Mouse (Mus musculus): ENCODE results near the gene Osbpl11. TPM values are rescaled to one million over a fixed set of nuclear protein-coding genes. Genes with fewer than 3 reads are reported as not detected.
"Not testable (repeated sequence)": the region's sequence is repeated elsewhere in the genome, so short reads cannot be mapped to it uniquely, and the experiment has no call there.

The Osbpl11 gene
- total RNA-seq, 4 experiments from 2014 or later = 34.5 to 41.2 (median 37.7) TPM

DNA sequence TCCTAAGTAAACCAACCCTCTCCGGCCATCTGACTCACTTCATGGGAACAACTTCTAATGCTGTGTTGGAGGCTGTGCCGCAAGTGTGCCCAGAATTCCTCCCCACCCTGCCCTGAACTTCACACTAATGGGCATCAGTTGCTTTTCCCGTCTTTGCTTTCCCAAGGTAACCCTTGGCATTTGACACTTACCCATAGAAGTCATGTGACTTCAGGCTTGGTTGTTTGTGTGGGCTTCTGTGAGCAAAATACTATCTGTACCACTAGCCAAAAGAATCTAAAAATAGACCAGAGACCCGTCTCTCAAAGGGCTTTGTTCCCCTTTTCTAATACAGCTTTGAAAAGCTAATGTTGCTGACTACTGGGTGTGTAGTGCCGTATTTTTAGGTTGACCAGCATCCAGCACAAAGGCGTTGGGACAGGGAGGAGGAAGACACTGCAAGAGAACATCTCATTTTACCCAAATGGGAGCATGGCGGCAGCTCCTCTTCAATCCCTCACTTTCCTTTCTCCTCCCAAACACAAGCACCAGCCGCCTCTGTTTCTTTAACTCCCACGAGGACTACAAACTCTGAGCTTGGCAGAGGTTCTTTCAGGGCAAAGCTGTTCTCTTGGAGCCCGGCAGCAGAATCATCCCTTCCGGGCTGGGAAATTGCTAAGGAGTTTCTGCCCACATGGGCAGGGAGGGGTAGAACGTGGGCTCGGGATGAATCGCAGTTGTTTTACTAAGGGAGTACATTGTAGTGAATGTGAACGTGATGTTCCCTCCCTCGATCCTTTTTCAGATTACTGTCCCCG lies 6.4 kb upstream of the Osbpl11 start:
- DNase-seq = no peak

DNA sequence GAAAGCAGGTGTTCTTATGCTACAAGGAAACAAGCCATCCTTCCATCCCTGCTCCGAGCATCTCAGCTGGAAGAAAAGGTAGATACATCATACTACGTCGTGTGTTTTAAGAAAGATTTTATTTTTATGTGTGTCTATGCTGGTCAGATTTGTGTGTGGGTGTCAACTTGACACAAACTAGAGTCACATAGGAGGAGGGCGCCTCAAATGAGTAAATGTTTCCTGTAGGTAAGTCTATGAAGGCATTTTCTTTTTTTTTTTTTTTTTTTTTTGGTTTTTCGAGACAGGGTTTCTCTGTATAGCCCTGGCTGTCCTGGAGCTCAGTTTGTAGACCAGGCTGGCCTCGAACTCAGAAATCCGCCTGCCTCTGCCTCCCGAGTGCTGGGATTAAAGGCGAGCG lies 5.6 kb upstream of the Osbpl11 start:
- DNase-seq = not testable (repeated sequence)

DNA sequence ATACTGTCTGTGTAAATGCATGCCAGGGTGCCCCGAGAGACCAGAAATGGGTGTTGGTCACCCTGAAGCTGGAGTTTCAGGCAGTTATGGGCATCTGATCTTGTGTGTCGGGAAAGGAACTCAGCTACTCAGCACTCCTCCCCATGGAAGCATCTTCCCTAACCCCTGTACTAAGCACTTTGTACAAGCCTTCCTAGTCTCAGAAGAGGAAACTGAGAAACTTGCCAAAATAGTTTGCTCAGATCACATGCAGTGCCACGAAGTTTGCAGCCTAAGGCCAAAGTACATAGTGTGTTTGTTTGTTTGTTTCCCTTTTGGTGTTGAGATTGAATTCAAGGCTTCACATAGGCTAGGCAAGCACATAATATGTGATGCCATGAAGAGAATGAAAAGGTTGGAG lies 5.0 kb upstream of the Osbpl11 start:
- no peak for DNase-seq

DNA sequence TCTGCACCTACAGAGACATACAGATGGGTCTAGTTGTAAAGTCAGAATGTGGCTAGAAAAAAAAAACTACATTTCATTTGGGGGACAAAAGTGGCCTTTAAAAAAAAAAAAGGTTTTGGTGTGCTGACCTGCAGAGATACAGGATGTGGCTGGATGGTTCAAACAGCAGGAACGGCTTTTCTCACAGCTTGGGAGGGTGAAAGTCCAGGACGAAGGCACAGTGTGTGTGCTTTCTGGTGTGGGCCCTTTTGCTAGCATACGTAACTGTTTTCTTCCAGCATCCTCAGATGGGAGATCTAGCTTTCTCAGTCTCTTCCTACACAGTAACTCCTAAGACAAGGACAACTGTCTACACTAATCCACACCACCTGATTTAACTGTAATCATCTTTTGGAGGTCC lies 4.1 kb upstream of the Osbpl11 start:
- DNase-seq = no peak

DNA sequence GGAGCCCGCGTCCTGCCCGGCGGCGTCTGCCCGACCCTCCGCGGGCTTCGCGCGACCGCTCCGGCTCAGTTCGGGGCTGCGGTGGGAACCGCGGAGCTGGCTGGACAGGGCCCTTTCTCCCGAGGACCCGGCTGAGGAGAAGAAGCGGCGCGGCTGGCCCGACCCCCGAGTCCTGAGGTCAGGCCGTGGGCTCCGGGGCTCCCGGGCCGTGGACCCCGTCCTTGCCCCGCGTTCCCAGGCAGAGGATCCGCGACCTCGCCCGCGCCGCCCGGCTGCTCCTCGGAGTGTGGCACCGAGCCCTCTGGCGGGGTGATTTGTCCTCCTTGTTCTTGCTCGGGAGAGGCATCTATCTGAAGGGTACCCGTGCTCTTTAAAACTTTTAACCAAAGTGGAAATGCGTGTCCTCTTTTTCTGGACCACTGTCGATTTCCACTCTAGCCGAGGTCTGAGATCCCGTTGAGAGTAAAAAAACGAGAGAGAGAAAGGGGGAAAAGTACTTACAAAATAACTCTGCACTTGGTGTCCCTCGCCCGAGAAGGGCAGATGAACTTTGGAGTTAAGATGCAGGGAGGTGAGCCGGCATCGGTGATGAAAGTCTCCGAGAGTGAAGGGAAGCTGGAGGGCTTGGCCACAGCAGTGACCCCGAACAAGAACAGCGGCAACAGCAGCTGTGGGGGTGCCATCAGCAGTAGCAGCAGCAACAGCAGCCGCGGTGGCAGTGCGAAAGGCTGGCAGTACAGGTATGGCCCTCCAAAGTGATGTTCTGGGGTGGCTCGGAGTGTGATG lies 583 bp downstream of the Osbpl11 start:
- DNase-seq = peak; percentile 45

DNA sequence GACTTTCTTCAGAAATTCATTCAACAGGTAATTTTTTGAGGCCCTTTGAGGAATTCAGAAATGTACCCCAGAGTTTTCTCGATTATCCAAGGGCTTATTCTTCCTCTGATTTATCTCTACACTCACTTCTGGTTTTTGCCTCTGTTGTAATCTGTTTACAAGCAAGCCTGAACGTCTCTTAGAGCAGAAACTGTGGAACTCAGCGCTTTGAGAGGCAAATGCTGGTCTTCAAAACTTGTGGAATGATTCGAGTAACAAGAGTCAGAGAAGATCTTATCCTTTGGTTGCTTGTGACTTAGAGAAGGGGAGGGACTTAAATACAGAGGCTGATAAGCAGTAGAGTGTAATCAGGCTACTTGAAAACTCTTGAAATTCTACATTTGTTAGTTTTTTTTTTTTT lies 1.3 kb downstream of the Osbpl11 start:
- DNase-seq = no peak

DNA sequence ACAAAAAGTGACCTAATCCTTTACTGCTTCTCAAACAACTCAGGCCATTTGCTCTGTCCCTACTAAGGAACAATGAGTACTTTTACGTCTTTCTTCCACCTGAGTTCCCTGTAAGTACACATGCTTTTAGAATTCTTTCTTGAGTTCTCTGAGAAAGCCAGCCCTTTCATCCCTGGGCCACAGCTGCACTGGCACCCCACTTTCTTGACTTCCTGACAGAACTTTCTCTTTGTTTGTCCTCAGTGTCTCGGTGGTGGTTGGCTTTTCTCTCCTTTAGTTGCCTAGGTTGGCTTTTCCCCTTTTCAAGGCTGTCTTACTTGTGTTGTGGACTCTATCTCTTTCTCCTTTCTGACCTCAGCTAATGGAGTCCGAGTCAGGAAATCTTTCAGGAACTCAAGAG lies 3.2 kb downstream of the Osbpl11 start:
- no peak for DNase-seq

DNA sequence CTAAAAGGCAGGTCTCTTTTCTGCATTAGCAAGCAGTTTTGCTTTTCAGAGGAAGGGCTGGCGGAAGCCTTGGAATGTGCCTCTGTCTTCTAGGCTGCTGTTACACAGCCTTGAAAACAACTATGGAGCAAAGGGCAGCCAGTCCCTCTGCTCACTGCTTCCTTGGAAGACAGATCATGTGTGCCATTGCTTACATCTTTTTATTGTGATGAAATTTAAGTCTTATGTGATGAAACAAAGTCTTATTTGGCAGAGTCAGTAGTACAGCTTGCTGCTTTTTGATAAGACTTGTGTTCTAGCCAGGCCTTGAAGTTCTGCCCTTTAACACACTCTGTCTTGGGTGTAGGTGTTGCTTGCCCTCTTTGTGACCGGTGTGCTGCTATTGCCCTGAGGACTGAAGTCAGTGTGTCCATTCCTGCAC lies 6.8 kb downstream of the Osbpl11 start:
- DNase-seq = peak; percentile 38

DNA sequence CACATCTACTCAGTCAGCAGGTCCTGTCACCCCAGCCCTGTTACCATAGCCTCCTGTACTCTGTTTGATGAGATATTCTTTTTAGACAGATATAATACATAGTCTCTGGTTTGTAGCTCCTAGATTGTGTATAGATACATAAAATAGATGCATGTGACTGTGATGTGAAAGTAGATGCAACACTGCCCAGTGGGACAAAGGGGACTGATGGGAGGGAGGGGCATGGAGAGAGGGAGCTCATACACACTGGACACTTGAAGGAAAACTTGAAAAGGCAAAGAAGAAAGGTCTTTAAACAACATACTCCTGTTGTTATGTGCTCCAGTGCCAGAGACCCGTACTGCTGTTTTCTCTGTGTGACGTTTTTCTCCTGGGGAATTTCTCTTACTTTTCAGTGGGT lies 7.4 kb downstream of the Osbpl11 start:
- DNase-seq = no peak

DNA sequence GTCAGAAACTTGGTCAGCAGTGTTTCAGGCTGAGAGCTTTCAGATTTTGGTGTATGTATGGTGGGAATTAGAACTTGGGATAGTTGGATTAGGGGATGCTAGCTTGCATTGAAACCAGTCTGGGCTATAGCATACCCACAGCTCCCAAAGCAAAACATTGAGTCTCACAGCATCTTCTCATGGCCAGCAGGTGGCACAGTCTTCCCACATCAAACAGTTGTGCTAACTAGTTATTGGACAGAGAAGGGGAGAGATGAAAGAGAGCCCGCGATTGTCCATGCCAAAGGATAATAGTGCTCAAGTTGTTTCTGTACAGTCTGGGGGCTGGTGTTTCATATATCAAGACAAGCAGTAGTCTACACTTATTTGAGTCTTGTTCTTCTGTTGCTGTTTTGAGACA lies 8.8 kb downstream of the Osbpl11 start:
- no peak for DNase-seq

DNA sequence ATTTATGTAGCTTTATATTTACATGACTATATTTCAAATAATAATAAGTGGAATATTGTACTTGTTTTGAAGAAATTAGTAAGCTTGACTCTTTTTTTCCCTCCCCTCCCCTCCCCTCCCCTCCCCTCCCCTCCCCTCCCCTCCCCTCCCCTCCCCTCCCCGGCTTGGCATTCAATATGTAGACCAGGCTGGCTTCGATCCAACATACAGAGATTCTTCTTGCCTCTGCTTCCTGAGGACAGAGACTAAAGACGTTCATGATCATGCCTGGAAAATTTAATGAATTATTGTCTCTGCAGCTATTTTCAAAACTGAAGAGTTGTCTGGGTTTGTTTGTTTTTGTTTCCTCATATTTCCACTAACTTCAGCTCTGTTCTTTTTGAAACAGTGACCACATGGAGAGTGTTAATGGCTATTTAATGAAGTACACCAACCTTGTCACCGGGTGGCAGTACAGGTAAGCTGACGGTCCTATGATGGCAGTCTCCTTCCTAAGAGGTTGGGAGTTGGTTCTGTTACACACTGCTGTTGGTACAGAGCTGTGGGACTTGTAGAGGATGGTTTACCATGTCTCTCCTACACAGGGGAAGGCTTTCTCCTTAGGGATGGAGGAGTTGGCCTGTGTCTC lies 10.9 kb downstream of the Osbpl11 start:
- no peak for DNase-seq

DNA sequence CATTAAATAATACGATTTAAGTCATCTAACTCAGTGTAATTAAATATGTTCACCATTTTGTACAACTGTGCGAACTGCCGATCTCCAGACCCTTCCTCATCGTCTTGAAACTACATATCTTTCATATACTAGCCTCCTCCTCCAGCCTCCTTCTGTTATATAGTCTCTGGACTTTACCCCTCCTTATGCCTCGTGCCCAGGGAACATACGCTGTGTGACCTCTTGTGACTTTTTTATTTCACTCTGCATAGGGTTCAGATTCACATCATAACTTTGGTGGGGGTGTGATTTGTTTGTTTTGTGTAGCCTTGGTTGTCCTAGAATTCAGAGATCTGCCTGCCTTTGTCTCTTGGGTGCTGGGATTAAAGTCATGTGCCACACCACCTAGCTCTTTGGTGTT lies 11.7 kb downstream of the Osbpl11 start:
- no peak for DNase-seq

DNA sequence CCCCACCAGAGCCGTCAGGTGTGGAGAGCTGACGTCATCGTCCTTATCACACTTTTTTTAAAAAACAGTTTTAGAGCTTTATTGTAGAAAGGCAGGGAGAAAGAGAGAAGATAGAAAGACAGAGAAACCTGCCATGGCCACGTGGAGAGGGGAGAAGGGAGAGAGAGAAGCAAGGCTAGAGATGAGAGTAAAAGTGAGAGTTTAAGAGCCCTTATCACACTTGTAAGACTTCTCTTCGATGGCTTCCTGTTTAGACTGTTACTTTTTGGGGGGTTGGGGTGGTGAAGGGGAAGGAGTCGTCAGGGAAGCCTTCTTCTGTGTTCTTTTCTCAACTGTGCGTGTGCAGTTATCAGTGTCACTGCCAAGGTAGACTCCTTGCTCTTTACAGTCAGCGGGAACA lies 15.7 kb downstream of the Osbpl11 start:
- no peak for DNase-seq

DNA sequence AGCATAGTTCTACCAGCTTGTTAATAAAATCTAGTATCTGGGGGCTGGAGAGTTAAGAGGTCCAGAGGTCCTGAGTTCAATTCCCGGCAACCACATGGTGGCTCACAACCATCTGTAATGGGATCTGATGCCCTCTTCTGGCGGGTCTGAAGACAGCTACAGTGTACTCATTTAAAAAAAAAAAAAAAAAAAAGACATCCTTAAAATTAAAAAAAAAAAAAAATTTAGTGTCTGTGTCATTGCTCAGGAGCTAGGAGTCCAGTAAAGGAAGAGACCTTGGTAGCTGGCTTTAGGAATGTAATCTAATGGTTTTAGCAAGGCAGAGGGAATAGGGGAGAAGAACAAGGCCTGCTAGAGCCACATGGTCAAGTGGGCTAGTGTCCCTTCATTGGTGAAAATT lies 25.9 kb downstream of the Osbpl11 start:
- no peak for DNase-seq

DNA sequence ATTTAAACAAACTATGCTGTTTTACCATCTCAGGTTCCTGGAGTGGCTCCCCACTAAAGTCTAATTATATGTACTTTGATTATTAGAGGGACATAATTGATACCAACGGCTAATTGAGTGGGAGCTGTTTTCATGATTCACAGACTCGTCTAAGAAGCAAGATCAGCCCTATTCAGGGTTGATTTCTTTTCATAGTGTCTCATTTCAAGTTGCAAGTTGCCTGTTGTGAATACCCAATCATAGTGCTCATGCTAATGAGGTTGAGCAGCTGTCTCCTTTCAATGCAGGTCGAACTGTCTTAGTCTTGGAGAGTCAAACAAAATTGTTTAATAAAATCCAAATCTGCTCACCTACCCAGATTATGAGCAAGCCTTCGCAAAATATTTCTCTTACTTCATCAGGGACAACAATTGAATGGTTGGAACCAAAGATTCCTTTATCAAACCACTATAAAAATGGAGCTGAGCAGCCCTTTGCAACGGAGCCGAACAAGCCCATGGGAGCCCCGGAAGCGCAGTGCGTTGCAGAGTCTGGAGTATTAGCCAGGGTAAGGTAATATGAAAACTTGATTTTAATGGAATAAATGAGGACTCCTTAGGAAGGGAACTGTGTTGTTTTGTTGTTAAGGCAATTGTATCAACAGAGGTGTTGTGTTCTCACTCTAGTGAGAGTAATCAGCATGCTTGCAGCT lies 31.6 kb downstream of the Osbpl11 start:
- DNase-seq = no peak

DNA sequence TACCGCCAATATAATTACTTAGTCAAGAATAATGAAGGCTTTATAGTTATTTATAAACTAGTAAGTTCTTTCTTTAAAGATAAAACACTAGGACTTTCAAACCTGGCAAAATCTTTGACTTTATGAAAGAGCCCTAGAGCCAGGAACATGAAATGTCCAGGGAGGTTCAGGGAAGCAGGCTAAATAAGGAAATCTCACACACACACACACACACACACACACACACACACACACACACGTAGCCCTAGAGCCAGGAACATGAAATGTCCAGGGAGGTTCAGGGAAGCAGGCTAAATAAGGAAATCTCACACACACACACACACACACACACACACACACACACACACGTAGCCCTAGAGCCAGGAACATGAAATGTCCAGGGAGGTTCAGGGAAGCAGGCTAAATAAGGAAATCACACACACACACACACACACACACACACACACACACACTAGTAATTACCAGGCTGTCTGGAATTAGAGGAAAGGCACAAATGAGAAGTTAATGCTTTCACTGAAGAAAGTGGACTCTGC lies 32.7 kb downstream of the Osbpl11 start:
- not testable (repeated sequence) for DNase-seq

DNA sequence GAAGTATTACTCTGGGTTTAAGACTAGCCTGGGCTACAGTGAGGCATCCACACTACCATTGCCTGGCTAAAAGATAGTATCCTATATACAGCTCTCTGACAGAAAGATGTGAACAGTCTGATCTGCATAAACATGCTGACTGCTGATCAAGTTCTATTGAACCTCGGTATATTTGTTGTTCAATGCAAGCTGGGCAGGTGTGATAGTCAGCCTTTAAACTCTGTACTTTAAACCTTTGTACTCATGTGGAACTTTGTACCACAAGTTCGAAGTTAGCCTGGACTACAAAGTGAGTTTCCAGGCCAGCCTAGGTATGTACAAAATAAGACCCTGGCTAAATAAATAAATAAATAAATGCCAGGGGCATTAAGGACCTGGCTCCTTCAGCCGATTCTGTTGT lies 37.6 kb downstream of the Osbpl11 start:
- no peak for DNase-seq

DNA sequence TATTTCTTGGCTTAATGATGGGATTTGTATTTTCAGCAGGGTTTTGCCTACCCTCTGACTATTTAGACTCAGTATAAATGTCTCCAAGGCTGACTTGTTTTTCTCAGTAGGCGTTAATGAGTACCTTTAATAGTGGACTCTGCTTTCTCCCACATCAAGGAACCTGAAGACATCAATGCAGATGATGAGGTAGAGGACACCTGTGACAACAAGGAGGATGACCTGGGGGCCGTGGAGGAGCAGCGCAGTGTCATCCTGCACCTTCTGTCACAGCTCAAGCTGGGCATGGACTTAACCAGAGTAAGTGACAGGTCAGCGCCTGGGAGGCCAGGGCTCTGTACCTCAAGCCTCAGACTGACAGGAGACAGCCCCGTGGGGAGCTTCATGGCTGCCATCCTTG lies 39.5 kb downstream of the Osbpl11 start:
- DNase-seq = no peak

DNA sequence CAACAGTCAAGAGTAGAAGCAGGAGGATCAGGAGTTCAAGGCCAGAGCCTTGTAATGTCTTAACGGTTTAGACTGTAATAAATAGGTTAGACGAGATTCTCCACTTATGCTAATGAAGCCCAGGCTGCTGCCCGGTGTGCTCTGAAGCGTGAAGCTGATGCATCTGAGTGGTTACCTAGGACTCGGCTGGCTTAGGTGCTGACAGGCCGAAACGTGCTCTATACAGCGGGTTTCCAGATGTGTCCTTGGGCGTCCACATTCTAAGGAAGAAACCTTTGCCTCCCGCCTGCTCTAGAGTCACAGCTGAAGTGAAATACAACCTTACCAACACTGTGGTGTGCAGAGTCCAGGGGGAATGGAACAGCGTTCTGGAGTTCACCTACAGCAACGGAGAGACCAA lies 49.3 kb downstream of the Osbpl11 start:
- no peak for DNase-seq

DNA sequence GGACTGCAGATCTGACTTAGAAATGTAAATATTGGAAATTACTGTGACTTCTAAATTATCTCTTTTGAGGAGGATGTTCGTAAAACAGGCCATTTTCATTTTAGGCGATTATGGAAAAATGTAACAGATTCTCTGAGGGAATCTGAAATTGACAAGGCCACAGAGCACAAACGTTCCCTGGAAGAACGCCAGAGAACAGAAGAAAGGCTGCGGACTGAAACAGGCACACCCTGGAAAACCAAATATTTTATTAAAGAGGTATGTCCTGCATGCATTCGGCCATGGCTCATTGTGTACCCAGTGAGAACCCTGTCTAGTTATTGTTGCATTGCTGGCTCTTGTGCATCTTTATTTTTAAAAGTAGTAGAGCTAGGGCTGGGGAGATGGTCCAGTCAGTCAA lies 51.3 kb downstream of the Osbpl11 start:
- DNase-seq = peak; percentile 25

DNA sequence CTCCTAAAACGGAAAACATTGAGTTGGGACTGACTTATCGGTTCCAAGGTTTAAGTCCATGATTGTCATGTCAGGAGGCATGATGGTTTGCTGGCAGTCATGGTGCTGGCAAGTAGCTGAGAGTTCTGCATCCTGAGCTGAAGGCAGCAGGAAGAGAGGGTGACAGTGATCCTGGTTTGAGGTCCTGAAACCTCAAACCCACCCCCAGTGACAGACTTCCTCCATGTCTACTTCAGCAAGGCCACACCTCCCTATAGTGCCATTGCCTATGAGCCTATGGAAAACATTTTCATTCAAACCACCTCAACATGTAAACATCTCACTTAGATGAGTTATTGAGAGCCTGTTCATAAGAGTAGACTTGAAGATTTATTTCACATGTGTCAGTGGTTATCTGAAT lies 54.4 kb downstream of the Osbpl11 start:
- no peak for DNase-seq

DNA sequence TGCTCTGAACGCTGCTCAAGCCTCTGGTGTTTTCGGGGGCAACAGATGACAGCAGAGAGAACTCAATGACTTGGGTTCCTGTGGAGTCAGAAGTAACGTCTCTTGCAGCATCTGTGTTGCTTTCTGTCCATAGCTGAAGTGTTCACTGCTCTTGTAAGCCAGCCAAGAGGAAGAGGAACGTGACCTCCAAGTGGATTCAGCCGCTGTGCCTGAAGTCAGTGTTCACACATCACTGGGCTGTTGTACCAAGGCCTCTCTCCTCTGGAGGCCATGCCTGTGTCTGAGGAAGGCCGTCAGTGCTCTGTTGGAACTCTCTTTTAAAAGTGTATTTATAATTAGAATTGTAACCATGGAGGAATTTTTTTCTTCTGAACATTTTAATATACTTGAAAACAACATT lies 57.2 kb downstream of the Osbpl11 start:
- peak; percentile 69 for DNase-seq
